Mouse (Mus musculus): ENCODE measurements at regions not wholly inside any gene's neighbourhood (a gene's known extent, or its start where the extent isn't known, plus 50 kb on each side); places are given as distances from the start of the nearest gene placed in this dataset.
"Not testable (repeated sequence)": the region's sequence is repeated elsewhere in the genome, so short reads cannot be mapped to it uniquely, and the experiment has no call there.

- Histone ChIP-seq H3K4me1 (replicated peaks; ENCODE audit: control insufficient read depth, insufficient read depth, low read length) (no peaks in the 10 kb centered on the region), H3K36me3 (ENCODE audit: control insufficient read depth, insufficient read depth, low read length) (no peaks in the 10 kb centered on the region), H3K27ac (ENCODE audit: low read length) (no peak overlapping the region), H3K4me3 (ENCODE audit: low read length) (no peak overlapping the region), H3K4me2 (ENCODE audit: low read depth, low read length) (no peak overlapping the region), H3K27me3 (ENCODE audit: control insufficient read depth, insufficient read depth, low read depth, low read length) (no peaks in the 10 kb centered on the region), H3K9ac (ENCODE audit: low read length) (no peak overlapping the region), H3K9me3 (ENCODE audit: control insufficient read depth, low read length) (no peaks in the 10 kb centered on the region)
- WGBS, result 85% methylated on average over 6 of the region's 6 CpGs
- ATAC-seq (ENCODE audit: low read depth), result no peak
Observed at GRCm38 (mm10) chr12:9751261-9752078, 181.6 kb downstream of the Osr1 start.

DNA sequence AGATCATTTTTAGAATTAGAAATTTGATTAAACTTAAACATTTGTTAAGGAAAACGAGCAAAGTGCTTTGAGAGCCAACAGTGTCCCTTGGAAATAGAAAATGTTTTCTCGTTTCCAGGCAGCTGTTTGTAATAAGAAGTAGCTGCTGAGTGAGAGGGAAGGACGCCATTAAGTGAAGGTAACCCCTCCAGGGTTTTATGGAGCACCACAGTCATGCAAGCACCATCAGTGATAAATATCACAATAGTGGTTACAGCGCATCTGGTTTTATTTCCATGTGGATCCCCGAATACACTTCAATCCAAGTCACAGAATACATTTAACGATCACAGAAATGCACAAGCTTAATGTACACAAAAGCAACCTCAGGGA lies 182.1 kb downstream of the Osr1 start:
- Histone ChIP-seq H3K9ac (ENCODE audit: low read length) (no peak overlapping the region), H3K27ac (ENCODE audit: low read length) (no peak overlapping the region), H3K4me2 (ENCODE audit: low read depth, low read length) (no peak overlapping the region), H3K4me3 (ENCODE audit: low read length) (no peak overlapping the region), H3K9me3 (ENCODE audit: control insufficient read depth, low read length) (no peaks in the 10 kb centered on the region), H3K27me3 (ENCODE audit: control insufficient read depth, insufficient read depth, low read depth, low read length) (no peaks in the 10 kb centered on the region), H3K36me3 (ENCODE audit: control insufficient read depth, insufficient read depth, low read length) (no peaks in the 10 kb centered on the region), H3K4me1 (replicated peaks; ENCODE audit: control insufficient read depth, insufficient read depth, low read length) (no peaks in the 10 kb centered on the region)
- ATAC-seq (ENCODE audit: low read depth), result no peak
- 68% methylated on average over 6 of the region's 6 CpGs for WGBS

- H3K9ac ChIP-seq (ENCODE audit: low read length), result no peak overlapping the region
Observed at GRCm38 (mm10) chr12:9756411-9756810, 186.5 kb downstream of the Osr1 start.

DNA sequence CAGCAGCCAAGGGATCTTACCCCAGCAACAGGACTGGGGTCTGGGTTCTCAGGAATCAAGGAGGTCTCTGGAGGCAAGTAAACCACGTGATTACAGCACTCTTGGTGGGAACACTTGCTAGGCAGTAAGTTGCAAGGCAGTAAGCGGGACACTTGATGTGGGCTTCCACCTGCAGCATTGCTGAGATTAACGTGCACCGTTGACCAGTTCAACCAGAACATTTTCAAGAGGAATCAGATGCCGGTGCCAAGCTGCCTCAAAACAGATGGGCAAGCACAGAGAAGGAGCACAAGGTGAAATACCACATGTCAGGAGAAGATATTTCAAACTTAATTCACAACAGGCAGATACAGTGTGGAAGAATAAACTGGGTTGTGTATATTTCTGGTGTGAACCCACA lies 190.9 kb downstream of the Osr1 start:
- no peak overlapping the region for H3K9ac ChIP-seq (ENCODE audit: low read length)
- no peak for ATAC-seq (ENCODE audit: low read depth)
- H3K36me3 ChIP-seq (ENCODE audit: control insufficient read depth, insufficient read depth, low read length), result no peaks in the 10 kb centered on the region
- no peaks in the 10 kb centered on the region for H3K9me3 ChIP-seq (ENCODE audit: control insufficient read depth, low read length)
- WGBS, result 49% methylated on average over 5 of the region's 5 CpGs
- H3K27ac ChIP-seq (ENCODE audit: low read length), result no peak overlapping the region
- no peaks in the 10 kb centered on the region for H3K4me1 ChIP-seq (replicated peaks; ENCODE audit: control insufficient read depth, insufficient read depth, low read length)
- no peak overlapping the region for H3K4me2 ChIP-seq (ENCODE audit: low read depth, low read length)
- no peaks in the 10 kb centered on the region for H3K27me3 ChIP-seq (ENCODE audit: control insufficient read depth, insufficient read depth, low read depth, low read length)
- no peak overlapping the region for H3K4me3 ChIP-seq (ENCODE audit: low read length)

More at GRCm38 (mm10) chr12:9756411-9756810, 186.5 kb downstream of the Osr1 start:
- Histone ChIP-seq H3K36me3 (ENCODE audit: control insufficient read depth, insufficient read depth, low read length) (no peaks in the 10 kb centered on the region), H3K27ac (ENCODE audit: low read length) (no peak overlapping the region), H3K27me3 (ENCODE audit: control insufficient read depth, insufficient read depth, low read depth, low read length) (no peaks in the 10 kb centered on the region), H3K4me2 (ENCODE audit: low read depth, low read length) (no peak overlapping the region), H3K9me3 (ENCODE audit: control insufficient read depth, low read length) (no peaks in the 10 kb centered on the region), H3K4me3 (ENCODE audit: low read length) (no peak overlapping the region), H3K4me1 (replicated peaks; ENCODE audit: control insufficient read depth, insufficient read depth, low read length) (no peaks in the 10 kb centered on the region)
- WGBS, result 18% methylated on average over 1 of the region's 1 CpGs
- ATAC-seq (ENCODE audit: low read depth), result no peak

DNA sequence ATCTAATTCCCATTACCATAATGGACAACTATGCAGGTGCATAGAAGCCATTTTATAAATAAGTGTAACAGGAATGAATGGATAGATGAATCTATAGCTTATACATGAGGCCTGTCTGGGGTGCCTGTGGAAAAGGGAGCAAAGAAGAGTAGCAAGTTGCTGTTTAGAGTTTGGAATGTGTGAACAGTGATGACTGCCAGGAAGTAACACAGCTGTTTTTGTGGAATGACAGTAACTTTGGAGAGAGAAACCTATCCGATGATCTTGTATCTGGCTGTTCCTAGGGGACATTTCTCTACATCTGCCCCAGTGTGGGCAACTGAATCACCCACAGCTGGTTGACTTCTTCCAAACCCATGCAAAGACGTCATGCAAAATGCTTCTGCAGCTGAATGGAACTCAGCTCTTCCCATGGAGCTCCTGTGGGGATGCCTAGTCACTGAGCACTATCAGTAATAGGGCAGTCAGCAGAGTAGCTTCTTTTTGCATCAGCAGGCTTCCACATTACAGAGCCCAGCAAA lies 192.4 kb downstream of the Osr1 start:
- not testable (repeated sequence) for H3K36me3 ChIP-seq (ENCODE audit: control insufficient read depth, insufficient read depth, low read length); H3K9ac ChIP-seq (ENCODE audit: low read length); H3K4me1 ChIP-seq (replicated peaks; ENCODE audit: control insufficient read depth, insufficient read depth, low read length); H3K4me2 ChIP-seq (ENCODE audit: low read depth, low read length); H3K4me3 ChIP-seq (ENCODE audit: low read length); H3K27ac ChIP-seq (ENCODE audit: low read length); H3K27me3 ChIP-seq (ENCODE audit: control insufficient read depth, insufficient read depth, low read depth, low read length); H3K9me3 ChIP-seq (ENCODE audit: control insufficient read depth, low read length)
- 41% methylated on average over 2 of the region's 2 CpGs for WGBS
- ATAC-seq (ENCODE audit: low read depth), result peak; percentile 45; the same call in 1 of the 2 replicates

GRCm38 (mm10) chr12:9762842-9763241 lies 192.9 kb downstream of the Osr1 start:
- H3K4me3 ChIP-seq (ENCODE audit: low read length), result no peak overlapping the region
- no peaks in the 10 kb centered on the region for H3K9me3 ChIP-seq (ENCODE audit: control insufficient read depth, low read length)
- H3K9ac ChIP-seq (ENCODE audit: low read length), result no peak overlapping the region
- no peaks in the 10 kb centered on the region for H3K27me3 ChIP-seq (ENCODE audit: control insufficient read depth, insufficient read depth, low read depth, low read length)
- no peaks in the 10 kb centered on the region for H3K4me1 ChIP-seq (replicated peaks; ENCODE audit: control insufficient read depth, insufficient read depth, low read length)
- H3K36me3 ChIP-seq (ENCODE audit: control insufficient read depth, insufficient read depth, low read length), result no peaks in the 10 kb centered on the region
- no peak overlapping the region for H3K27ac ChIP-seq (ENCODE audit: low read length)
- WGBS, result 96% methylated on average over 2 of the region's 2 CpGs
- ATAC-seq (ENCODE audit: low read depth), result no peak
- no peak overlapping the region for H3K4me2 ChIP-seq (ENCODE audit: low read depth, low read length)

GRCm38 (mm10) chr12:9770908-9771307 lies 201.0 kb downstream of the Osr1 start:
- Histone ChIP-seq H3K4me1 (replicated peaks; ENCODE audit: control insufficient read depth, insufficient read depth, low read length) (0 out of 2 replicates have a peak, but pooled peaks cover 2% of the 10 kb centered on the region), H3K9me3 (ENCODE audit: control insufficient read depth, low read length) (no peaks in the 10 kb centered on the region), H3K27ac (ENCODE audit: low read length) (no peak overlapping the region), H3K9ac (ENCODE audit: low read length) (no peak overlapping the region), H3K4me3 (ENCODE audit: low read length) (no peak overlapping the region), H3K27me3 (ENCODE audit: control insufficient read depth, insufficient read depth, low read depth, low read length) (no peaks in the 10 kb centered on the region), H3K4me2 (ENCODE audit: low read depth, low read length) (no peak overlapping the region), H3K36me3 (ENCODE audit: control insufficient read depth, insufficient read depth, low read length) (no peaks in the 10 kb centered on the region)
- ATAC-seq (ENCODE audit: low read depth), result no peak
- 50% methylated on average over 4 of the region's 4 CpGs for WGBS

GRCm38 (mm10) chr12:9772875-9773274 lies 203.0 kb downstream of the Osr1 start:
- Histone ChIP-seq H3K27me3 (ENCODE audit: control insufficient read depth, insufficient read depth, low read depth, low read length) (no peaks in the 10 kb centered on the region), H3K4me1 (replicated peaks; ENCODE audit: control insufficient read depth, insufficient read depth, low read length) (0 out of 2 replicates have a peak, but pooled peaks cover 2% of the 10 kb centered on the region), H3K9ac (ENCODE audit: low read length) (no peak overlapping the region), H3K36me3 (ENCODE audit: control insufficient read depth, insufficient read depth, low read length) (no peaks in the 10 kb centered on the region), H3K9me3 (ENCODE audit: control insufficient read depth, low read length) (no peaks in the 10 kb centered on the region), H3K4me2 (ENCODE audit: low read depth, low read length) (no peak overlapping the region), H3K27ac (ENCODE audit: low read length) (no peak overlapping the region), H3K4me3 (ENCODE audit: low read length) (no peak overlapping the region)
- 69% methylated on average over 1 of the region's 1 CpGs for WGBS
- no peak for ATAC-seq (ENCODE audit: low read depth)

GRCm38 (mm10) chr12:9802284-9802683 lies 232.4 kb downstream of the Osr1 start:
- Histone ChIP-seq H3K27ac (ENCODE audit: low read length) (no peak overlapping the region), H3K4me3 (ENCODE audit: low read length) (no peak overlapping the region), H3K27me3 (ENCODE audit: control insufficient read depth, insufficient read depth, low read depth, low read length) (no peaks in the 10 kb centered on the region), H3K36me3 (ENCODE audit: control insufficient read depth, insufficient read depth, low read length) (no peaks in the 10 kb centered on the region), H3K9ac (ENCODE audit: low read length) (no peak overlapping the region), H3K9me3 (ENCODE audit: control insufficient read depth, low read length) (no peaks in the 10 kb centered on the region), H3K4me1 (replicated peaks; ENCODE audit: control insufficient read depth, insufficient read depth, low read length) (no peaks in the 10 kb centered on the region), H3K4me2 (ENCODE audit: low read depth, low read length) (no peak overlapping the region)
- ATAC-seq (ENCODE audit: low read depth), result no peak
- WGBS, result 39% methylated on average over 3 of the region's 3 CpGs

Measured in lung, embryonic 16.5 days (tissue).